Mouse (Mus musculus) Muller cell, postnatal 12 days (primary cell): ENCODE measurements around the gene Gse1.

Source experiments
- DNase-seq: peaks from one replicate; pipeline ENCODE4 v3.0.0-alpha.2; 2015; ENCODE audit errors: inconsistent ontology term

The Gse1 gene

DNA sequence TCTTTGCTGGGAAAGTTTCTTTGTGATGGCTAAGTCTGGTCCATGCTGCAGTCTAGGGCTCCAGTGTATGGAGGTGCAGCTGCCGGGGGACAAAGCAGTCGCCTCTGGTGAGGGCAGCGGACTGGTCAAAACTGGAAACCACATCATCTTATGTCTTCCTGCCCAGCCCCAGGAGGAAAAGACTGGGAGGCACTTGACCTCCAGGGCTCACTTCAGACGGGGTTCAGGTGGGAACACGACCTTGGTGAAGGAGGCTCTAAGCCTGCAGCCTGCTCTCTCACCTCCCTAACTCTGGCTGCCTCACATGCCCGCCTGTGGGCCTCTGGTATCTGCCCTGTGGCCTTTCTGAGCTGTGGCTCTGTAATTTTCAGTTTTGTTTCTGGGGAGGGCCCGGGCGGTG, 305.8 kb downstream of the Gse1 start:
- no peak for DNase-seq

DNA sequence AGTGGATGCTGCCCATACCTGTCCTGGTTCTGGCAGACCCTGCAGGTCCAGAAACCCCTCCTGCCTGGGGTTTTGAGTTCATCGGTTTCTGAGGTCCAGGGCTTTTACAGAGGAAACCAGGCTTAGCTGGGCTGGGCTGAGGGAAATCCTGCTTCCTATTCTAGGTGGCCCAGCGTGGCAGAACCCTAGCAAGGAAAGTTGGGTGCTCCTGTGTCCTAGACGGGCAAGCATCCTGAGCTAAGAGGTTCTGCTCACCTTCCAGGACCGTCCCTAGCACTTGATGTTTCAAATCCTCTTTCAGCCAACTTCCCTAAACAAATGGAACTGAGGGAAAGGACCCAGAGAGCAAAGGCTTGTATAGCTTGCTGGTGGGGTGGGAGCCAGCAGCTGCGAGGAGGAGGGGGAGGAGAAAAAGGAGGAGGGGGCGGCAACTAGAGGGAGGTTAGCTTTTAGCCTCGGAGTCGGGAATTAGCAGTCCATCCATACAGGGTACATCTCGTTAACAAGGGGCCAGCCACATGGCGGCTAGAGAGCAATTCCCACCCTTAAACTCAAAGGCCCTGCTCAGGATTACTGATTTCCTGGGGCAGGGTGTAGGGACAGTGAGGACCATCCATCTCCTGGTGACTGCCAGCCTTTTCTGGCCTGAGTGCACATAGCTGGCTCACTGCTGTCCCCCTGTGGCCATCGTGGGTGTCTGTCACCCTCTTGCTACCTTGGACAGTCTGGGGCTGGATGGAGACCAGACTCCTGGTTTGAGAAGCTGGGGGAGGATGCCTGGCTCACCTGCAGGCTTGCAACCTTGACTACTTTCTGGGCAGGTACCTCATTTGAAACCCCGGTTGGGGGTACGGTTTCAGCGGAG, 306.5 kb downstream of the Gse1 start:
- peak; percentile 86 for DNase-seq

DNA sequence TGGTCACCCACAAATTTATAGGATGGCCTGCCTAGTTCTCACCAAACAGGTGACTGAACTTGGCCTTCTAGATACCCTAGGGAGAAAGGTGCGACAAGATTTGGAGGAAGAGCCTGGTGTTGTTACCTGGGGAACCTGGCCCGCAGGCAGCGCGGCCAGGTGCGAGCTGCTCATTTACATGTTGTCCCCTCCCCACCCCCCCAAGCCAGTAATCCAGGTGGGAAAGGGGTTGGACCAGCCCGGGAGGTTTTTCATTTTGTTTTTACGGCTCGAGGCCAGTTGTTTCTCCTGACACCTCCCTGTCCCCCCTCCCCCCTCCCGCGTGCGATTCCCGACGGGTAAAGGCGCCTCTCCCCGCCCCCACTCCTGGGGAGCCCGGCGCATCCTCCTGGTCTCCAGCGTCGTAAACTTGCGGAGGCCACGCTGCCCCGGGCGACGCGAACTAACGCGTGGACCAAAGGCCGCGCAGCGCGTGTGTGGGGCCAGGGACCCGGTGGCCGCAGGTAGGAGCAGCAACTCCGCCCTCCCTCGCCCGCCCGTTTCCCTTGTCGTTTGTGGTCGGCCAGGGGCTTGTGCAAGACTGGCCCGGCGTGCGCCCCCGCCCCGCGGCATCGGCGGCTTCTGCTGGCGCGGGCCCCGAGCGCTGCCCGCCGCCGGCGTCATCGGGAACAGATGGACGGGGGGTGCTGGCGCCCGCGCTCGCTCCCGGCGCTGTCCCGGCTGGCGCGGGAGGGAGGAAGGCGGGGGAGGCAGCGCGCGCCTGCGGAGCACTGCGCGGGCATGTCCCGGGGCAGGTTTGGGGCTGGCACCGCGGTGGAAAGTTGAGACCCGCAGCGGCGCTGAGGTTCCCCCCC, 307.4 kb downstream of the Gse1 start:
- peak; percentile 89 for DNase-seq

DNA sequence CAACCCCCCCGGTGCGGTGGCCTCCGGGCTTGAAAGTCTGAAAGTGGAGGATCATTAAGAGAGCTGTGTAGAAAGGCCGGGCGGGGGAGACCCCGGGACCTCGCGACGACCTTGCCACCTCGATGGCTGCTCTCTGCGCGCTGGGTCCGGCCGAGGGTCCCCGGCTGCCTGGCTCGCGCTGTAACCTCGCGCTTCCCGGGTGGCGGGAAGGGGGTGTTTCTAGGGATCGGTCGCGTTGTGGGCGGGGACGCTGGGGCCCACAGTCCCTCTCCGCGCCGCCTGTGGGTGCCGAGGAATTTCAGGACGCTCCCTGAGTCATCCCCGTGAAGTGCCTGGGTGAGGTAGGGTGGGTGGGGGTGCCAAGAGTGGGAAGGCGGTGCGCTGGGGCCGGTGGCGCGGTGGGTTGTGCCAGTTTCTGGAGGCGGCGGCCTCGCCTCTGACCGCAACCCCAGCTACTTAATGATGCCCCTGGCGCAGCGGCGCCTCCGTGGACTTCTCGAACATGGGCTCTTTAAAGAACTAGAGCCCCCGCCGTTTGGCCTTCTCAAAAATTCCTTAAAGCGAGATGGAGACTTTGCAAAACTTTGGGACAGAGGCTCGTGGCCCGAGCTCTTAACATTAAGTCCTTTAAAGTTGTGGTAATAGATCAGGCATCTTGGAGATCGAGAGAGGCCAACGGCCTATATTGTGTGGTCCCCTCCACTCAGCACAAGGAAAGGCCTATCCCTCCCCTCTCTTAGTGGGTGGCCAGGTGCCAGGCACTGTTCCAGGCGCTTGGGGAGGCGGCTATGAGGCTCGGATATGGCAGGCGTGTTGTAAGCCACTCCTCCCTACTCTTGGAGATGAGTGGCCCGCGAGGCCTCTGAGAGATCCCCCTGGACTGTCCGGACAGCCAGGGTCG, 308.3 kb downstream of the Gse1 start:
- DNase-seq, result peak; percentile 93

DNA sequence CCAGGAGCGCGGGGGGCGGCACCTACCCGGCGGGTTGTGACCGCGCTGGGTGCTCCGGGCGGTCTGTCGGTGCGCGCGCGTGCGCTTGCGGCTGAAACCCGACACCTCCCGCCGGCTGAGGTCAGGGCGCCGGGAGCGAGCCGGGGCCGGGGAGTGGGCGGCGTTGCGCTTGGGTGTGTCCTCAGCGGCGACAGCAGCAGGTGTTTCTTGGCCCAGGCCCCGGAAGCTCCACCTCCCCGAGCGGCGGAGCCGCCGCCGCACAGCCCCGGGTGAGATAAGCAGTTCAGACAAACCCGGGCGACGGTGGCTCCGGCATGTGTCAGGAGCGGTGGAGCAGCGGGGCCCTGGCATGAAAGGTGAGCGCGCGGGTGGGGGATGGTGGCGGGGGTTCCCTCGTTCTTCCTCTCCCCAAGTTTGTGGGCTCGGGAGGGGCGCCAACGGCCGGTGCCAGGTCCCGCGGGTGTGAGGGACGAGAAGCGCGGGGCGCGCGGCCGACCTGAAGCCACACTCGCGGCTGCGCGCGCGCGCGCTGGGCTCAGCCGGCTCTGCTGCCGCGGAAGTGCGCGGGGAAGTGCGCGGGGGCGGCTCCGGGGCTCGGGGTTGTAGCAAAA, 309.1 kb downstream of the Gse1 start:
- peak; percentile 85 for DNase-seq

DNA sequence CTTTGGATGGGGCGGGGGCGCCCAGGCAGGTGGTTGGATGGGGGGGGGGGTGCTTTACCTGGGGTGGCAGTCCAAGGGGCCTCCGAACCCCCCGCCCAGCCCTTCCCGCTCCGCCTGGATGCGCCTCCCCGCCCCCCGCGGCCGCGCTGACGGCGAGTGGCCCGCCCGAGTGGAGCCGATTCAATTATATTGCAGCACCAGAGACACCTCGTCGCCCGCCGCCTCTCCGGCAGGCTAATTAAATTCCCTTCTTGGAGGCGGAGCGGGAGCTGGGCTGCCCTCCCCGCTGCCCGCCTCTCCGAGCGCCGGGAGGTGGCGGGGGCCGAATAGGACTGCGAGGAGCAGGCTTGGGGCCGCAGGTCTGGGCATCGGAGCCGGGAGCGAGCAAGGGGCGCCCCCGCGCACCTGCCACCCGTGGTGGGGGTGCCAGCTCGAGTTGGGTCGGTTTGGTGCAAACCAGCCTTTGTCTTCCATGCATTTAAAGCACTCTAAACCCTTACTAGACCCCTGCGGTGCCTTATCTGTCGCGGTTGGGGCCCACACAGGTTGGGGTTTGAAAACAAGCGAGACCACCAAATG, 309.7 kb downstream of the Gse1 start:
- DNase-seq, result peak; percentile 73

DNA sequence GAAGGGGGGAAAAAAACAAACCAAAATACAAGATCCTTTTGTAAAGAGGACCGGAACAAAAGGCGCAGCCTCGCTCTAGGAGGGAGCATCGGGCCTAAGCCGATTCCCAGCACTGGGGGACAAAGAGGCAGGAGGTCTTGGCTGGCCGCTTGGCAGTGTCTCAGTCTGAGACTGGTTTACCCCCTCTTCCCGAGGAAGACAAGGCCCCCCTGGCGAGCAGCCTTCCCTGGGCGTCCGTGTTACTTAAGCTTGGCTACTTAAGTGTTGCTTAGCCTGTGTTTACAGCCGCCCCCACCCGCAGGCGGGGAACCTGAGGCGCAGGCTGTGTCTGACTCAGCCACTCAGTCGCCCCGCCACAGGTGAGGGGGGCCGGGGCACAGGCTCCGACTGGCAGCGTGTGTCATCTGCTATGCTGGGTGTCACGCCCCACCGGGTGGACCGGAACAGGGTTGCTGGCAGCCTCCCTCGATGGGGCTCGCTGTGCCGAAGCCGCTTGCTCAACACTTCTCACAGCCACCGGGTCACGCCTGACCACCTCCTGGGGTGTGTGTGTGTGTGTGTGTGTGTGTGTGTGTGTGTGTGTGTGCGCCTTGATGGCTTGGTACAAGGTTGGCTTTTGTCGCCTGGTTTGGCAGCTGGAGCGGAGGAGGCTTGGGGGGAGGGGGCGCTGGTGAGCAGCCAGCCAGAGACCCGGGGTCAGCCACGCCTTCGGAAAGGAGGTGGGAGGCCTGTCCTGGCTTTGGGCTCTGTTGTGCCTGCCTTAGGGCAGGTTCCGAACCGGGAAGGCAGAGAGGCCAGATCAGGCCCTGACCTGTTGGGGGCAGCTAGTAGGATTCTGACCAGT, 310.4 kb downstream of the Gse1 start:
- peak; percentile 85 for DNase-seq

DNA sequence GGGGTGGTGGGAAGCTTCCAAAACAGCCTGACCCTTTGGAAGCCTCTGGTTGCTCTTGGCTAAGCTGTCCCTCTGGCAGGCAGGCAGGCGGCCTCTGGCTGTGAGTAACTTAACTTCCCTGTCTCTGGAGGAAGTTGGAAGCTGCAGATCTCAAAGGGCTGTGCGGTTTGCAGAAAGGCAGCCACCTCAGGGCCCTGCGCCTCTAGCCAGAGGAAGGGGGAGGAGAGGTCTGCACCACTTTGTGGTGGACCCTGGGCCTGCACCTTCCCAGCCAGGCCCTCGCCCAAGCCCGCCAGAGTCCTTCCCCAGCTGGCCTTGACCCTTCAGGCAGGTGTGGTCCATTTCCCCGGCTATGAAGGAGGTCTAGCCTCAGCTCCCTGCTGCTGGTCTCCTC, 311.1 kb downstream of the Gse1 start:
- DNase-seq, result peak; percentile 42

DNA sequence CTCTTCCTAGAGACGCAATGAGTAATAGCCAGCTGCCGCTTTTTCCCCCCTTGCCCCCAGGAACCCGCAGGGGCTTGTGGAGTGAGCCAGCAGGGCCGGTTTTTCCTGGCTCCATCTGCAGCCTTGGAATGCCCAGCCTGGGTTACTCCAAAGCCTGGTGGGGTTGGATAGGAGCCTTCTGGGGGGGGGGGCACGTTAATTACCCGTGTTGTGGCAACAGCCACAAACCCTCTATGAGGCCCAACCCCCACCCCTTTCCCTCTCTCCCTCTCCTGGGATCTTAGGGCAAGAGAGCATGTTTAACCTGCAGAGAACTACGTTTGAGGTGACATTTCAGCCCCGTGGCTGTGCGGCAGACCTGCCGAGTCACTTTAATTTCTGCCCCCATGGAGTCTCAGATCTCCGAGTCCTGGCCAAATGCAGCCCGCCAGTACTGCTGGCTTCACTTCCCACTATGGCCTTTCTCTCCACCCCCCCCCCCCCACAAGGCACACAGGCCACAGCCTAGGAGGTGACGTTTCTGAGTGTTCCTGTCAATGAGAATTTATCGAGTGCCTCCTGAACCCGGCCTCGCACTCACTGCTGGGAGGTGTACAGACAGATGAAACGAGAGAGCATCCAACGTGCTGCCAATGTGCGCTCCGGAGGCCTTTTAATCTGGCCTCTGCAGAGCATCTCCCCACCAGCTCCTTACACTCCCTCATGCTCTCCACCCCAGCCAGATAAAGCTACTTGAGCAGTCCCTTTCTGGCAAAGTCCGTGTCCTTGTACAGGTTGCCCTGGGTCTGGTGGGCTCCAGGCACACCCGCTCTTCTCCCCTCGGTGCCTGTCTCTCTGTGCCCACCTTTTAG, 311.7 kb downstream of the Gse1 start:
- no peak for DNase-seq

DNA sequence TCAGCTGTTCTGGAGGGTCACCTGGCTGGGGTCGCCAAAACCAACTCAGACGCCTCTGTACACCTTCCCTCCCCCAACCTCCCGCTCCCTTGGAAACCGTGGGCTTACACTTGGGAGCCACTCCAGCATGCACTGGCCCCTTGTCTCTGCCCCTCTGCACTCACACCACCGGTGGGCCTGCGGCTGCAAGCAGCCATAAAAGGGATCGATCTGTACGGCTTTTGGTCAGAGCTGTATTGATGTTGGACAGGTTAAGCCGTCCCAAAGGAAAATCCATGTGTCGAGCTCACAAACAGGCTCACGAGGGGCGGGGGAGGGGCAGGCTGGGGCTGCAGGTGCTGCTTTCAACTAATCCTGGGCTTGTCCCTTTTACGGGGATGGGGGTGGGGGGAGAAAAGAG, 314.7 kb downstream of the Gse1 start:
- no peak for DNase-seq

DNA sequence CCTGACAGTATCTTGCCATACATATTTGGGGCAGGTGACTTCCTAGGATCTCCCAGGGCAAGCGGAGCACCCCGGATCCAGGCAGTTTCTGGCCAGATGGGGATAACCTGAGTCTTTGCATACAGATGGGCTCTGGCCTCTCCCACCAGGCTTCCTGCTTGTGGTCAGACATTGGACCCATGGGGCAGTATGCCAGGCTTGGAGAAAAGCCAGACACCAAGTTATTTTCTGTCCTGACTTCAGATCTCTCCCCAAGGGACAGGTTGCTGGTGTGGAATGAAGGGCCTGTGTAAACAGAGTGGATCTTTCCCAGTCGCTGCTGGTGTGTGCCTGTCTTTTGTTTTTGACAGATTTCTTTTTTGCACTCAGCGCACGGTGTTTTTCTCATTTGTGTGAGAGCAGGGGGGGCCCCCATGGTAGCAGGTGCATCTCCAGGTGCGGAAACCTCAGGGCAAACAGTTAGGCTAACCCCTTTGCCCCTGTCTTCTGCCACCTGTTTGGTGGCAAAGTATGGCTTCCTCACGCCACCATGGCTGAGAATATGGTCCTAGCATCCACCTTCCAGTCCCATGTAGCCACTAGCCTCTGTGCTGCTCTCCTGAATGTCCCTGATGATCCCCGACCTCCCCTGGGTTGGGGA, 315.3 kb downstream of the Gse1 start:
- peak; percentile 48 for DNase-seq

DNA sequence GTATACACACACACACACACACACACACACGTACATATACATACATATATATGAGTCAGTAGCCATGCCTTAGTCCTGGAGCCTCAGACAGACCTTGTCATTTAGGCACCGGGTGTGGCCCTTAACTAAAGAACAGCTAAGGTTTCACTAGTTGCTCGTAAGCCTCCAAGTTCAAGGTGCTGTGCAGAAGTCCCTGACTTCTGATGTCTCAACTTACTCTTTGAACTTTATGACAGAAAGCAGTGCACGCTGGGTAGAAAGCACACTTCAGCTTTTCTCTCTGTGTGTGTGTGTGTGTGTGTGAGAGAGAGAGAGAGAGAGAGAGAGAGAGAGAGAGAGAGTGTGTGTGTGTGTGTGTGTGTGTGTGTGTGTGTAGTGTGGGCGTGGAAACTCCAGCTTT, 315.9 kb downstream of the Gse1 start:
- no peak for DNase-seq

DNA sequence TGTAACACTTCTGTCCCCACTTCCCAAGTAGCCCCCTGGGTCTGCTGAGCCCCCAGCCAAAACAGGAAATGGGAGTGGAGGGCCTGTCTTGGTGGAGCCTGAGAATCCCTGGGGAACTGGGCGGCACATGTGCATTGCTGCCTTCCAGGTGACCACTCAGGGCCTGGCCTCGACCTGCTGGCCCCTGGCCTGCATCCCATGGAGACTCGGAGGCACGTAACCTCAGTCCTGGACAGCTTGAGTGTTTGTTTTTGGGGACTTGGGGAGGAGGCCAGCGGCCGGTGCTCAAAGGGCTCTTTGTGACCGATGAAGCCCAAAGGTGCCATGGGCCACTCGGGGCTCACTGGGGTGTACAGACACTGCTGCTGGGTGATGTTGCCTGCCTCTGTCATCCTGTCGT, 319.3 kb downstream of the Gse1 start:
- DNase-seq, result no peak

DNA sequence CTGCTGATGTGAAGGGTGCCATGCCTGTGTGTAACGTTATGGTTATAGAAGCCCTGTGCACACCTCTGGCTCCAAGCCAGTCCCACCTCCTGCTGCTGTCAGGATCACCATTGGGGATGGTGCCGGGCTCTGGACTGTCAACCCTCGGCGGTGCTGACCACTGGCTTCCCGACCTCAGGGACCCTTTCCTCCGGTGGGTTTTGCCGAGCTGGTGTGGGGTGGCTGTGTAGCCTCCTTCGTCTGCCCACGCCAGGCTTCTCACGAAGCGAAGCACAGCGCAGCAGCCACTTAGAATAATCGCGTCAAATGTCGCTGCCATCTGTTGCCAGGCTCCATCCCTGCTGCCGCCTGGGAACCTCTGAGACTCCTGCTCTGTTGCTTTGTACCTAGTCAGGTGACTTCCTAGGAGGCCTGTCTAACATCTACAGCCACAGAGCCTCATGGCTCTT, 320.1 kb downstream of the Gse1 start:
- no peak for DNase-seq

DNA sequence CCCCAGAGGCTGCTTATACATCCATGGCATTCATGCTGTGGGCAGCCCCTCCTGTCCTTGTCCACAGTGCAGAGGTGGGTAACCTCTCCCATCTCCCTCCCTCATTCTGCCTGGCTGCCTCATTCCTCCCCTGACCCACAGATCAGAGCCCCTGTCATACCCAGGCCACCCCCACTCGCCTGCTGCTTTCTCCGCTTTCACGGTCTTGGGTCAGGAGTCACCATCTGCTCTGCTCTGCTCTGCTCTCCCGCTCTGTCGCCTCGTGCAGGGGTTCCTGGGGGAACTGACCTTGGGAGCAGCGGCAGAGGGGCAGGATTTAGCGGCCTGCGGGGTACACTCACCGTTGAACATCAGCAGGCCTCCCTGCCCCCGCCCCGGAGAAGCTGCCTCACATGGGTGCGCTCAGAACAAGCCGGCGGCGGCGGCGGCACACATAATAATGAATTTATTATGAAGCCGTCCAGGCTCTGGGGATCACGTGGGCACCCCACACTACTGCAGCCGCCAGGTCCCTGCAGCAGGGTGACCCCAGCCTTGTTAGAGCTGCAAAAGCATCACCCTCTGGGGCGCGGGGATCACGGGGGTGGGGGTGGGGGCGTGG, 321.2 kb downstream of the Gse1 start:
- DNase-seq, result peak; percentile 40

DNA sequence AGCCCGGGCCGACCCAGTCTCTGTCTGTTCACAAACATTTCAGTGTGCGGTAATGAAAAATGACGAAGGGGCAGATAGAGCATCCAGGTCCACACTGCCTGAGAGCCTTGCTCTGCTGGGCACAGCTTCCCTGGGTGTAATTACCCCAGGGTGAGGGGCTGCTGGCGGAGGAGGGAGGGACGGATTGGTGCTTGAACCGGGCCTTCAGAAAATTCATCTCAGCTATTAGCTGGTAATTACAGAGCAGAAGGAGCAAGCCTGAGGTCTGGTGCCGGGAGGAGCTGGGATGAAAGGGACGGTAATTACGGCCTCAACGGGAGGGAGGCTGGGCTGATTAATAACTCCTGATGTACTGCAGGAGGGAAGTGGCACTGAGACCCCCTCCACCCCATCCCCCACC, 321.7 kb downstream of the Gse1 start:
- peak; percentile 11 for DNase-seq

DNA sequence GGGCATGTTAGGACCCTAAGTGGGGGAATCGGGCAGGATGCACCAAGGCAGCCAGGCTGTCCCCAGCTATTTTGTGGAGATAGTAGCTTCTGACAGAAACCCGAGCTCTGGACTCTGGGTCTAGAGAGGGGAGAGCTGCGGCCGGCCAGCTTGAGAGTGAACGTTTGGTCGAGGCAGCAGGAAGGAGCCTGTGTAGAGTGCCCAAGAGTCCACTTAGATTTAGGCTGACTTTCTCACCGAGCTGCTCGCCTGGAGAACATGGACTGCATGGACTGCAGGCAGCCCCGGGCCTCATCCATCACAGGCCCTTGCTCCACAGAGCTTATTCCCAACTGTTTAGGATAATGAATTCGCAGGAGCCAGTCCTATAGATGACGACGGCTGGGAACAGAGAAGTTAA, 322.2 kb downstream of the Gse1 start:
- DNase-seq, result no peak
